19 mouse cellular contexts compared by ENCODE assay signal in the genomic region with DNA sequence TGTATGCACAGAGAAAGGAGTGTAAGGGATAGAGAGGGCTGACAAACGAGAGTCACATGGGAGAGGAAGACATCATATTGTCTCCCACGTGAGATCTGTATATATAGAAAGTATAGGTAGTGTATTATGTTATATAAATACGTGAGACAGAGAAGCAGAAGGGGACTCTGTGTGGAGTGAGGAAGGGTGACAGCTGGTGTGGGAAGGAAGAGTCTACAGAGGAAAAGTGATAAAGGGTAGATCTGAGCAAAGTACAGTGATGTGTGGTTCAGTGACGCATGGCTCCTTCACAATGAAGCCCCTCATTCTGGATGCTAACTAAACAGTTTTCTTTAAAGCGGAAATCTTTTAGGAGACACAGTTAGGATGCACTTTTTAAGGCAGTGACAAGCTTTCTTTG. TPM values are rescaled to one million over a fixed set of nuclear protein-coding genes. Genes with fewer than 3 reads are reported as not detected.
DNase-seq lines count a peak whose midpoint lies in the region; TF ChIP-seq lines count a peak whose summit lies in the region.
"Had no signal": no experiment of that assay in that cellular context is flagged by ENCODE, and none has a peak within 500 bp of the region (broad histone marks: within the 10 kb centered on the region; RNA-seq: fewer than 3 reads in every experiment).

No protein-coding gene starts in this region.

- no peak overlapping the region for H3K4me3 ChIP-seq in layer of hippocampus, adult 2 months
- H3K4me3 ChIP-seq: embryonic facial prominence, embryonic 12.5 days; forebrain, embryonic 13.5 days; heart, embryonic 10.5 days; intestine, embryonic 15.5 days had no signal

- DNase-seq in frontal cortex, adult 2 months (ENCODE audit: extremely low spot score in 1 of 2, low spot score in 1 of 2), result peak; percentile 46 to 51
- DNase-seq in frontal cortex, postnatal 10 days (ENCODE audit: low spot score in 2 of 2), result no peak
- peak; percentile 11 for DNase-seq in layer of hippocampus, adult 9-11 months
- no peak for DNase-seq in layer of hippocampus, adult 2 months (ENCODE audit: low spot score in 2 of 2)
- DNase-seq in brain, adult 2 months (ENCODE audit: low read depth, low spot score), result peak; percentile 59
- no peak for DNase-seq in kidney, adult 9 months
- DNase-seq: adrenal gland, adult 8-10 months; adrenal gland, postnatal 36 days; cerebellum, adult 11 months; cerebellum, adult 8-10 months; gastrocnemius, postnatal 10 days; heart, adult 18-20 months; heart, postnatal 10 days; heart, postnatal 4 days; kidney, adult 18-20 months had no signal

- H3K27ac ChIP-seq in layer of hippocampus, adult 2 months, result no peak overlapping the region
- H3K27ac ChIP-seq: embryonic facial prominence, embryonic 12.5 days; forebrain, embryonic 13.5 days; heart, embryonic 10.5 days; intestine, embryonic 15.5 days had no signal

- no peak for TF ChIP-seq CTCF in layer of hippocampus, adult 2 months (conservative IDR thresholded peaks at IDR 0.05)

RNA-seq across cellular contexts. Expression of a gene that starts 46.7 kb away (rescaled TPM):
- 29.6 and 32.0 TPM in 2 replicates for polyA plus RNA-seq in frontal cortex, adult 2 months (2012; rRNA removed)
- total RNA-seq in layer of hippocampus, adult 2 months (2021), result 10 to 100 TPM; 62.8 to 76.8 TPM

Comparison
In these comparisons a context has a peak if more than half of its experiments do, and no peak if none do; other contexts are left out.
1. DNase-seq: peak in frontal cortex, adult 2 months (2 of 2), layer of hippocampus, adult 9-11 months (single experiment) and brain, adult 2 months (single experiment); none in frontal cortex, postnatal 10 days (0 of 2), layer of hippocampus, adult 2 months (0 of 2) and kidney, adult 9 months (single experiment).